Mouse (Mus musculus) forebrain, embryonic 14.5 days (tissue): ENCODE data around the gene Hoxd12. TPM values are rescaled to one million over a fixed set of nuclear protein-coding genes. Genes with fewer than 3 reads are reported as not detected.
A peak's percentile ranks its signal among the peaks of the same experiment; 100 is the strongest.

Source experiments
- ATAC-seq: fragments of 200-750 bp; cut with Nextera tagmentation; 2 replicates; pipeline ENCODE4 v1.8.0; 2017; ENCODE audit warnings: mild to moderate bottlenecking, moderate library complexity
- DNase-seq: peaks from one replicate; pipeline ENCODE4 v3.0.0-alpha.2; 2015; ENCODE audit warnings: low spot score
- H3K27ac ChIP-seq: fragments of 300-500 bp; sonication (generic); 2 replicates; pipeline ENCODE4 v1.5.1; 2014; ENCODE audit warnings: low read depth, mild to moderate bottlenecking, control low read depth, low read length, moderate library complexity
- H3K27me3 ChIP-seq: fragments of 300-500 bp; sonication (generic); replicated peaks from 2 replicates; pipeline ENCODE4 v1.6.1; 2014; ENCODE audit warnings: low read length, control low read depth, mixed read lengths; ENCODE audit not compliant: control insufficient read depth, insufficient read depth
- H3K36me3 ChIP-seq: fragments of 300-500 bp; sonication (generic); 2 replicates; pipeline ENCODE4 v1.6.1; 2014; ENCODE audit warnings: low read length, control low read depth; ENCODE audit not compliant: control insufficient read depth, insufficient read depth
- H3K4me1 ChIP-seq: fragments of 300-500 bp; sonication (generic); 2 replicates; pipeline ENCODE4 v1.6.1; 2014; ENCODE audit warnings: antibody characterized with exemption, low read length, control low read depth; ENCODE audit not compliant: control insufficient read depth, insufficient read depth
- H3K4me2 ChIP-seq: fragments of 300-500 bp; sonication (generic); 2 replicates; pipeline ENCODE4 v1.6.1; 2014; ENCODE audit warnings: mild to moderate bottlenecking, control low read depth, low read length
- H3K4me3 ChIP-seq: fragments of 300-500 bp; sonication (generic); 2 replicates; pipeline ENCODE4 v1.5.1; 2014; ENCODE audit warnings: low read depth, low read length, control low read depth
- H3K9ac ChIP-seq: fragments of 300-500 bp; sonication (generic); 2 replicates; pipeline ENCODE4 v1.6.1; 2014; ENCODE audit warnings: mild to moderate bottlenecking, low read length, control low read depth, moderate library complexity
- H3K9me3 ChIP-seq: fragments of 300-500 bp; sonication (generic); replicated peaks from 2 replicates; pipeline ENCODE4 v1.6.1; 2016; ENCODE audit warnings: low read length, control low read depth, mixed read lengths; ENCODE audit not compliant: control insufficient read depth
- WGBS: fragments of 180-500 bp; shearing (Covaris S2); extraction: QIAGEN DNeasy Blood & Tissue Kit; methylation state at CpG from one replicate; pipeline ENCODE4 v1.1.7; 2014; 5-methylcytosine and 5-hydroxymethylcytosine counted together
- polyA plus RNA-seq: library from polyadenylated mRNA; unstranded; fragments of >200 nt; fragmentation: Nextera tagmentation; extraction: Ambion mirVana; gene quantifications from 2 replicates; pipeline ENCODE4 v1.2.1, GENCODE M21; 2014

Gene Hoxd12
- polyA plus RNA-seq, 1 experiment from 2014 or later: not detected

GRCm38 (mm10) chr2:74678891-74679595, 4.2 kb downstream of the Hoxd12 start, which contains the start of gene Hoxd11:
Hoxd11 (plus strand) TSS chr2:74679557.
- no peak for DNase-seq
- no peak within 1 kb of the TSS for H3K27ac ChIP-seq
- ATAC-seq: no peak
- peaks cover 100% of the 10 kb centered on the region for H3K27me3 ChIP-seq
- no peak within 1 kb of the TSS for H3K4me2 ChIP-seq
- no peaks in the 10 kb centered on the region for H3K4me1 ChIP-seq
- H3K4me3 ChIP-seq: no peak within 1 kb of the TSS
- H3K9me3 ChIP-seq: no peaks in the 10 kb centered on the region
- H3K9ac ChIP-seq: no peak within 1 kb of the TSS
- H3K36me3 ChIP-seq: no peaks in the 10 kb centered on the region
- 2% methylated on average over 15 of the region's 15 CpGs for WGBS

GRCm38 (mm10) chr2:74679596-74679971, 4.8 kb downstream of the Hoxd12 start:
- Histone ChIP-seq H3K4me1 (no peaks in the 10 kb centered on the region), H3K9ac (no peak overlapping the region), H3K9me3 (no peaks in the 10 kb centered on the region), H3K4me3 (no peak overlapping the region), H3K27me3 (peaks cover 100% of the 10 kb centered on the region), H3K36me3 (no peaks in the 10 kb centered on the region), H3K27ac (no peak overlapping the region), H3K4me2 (no peak overlapping the region)
- 2% methylated on average over 24 of the region's 26 CpGs for WGBS
- DNase-seq (no peak), ATAC-seq (no peak)

- Histone ChIP-seq H3K4me2 (no peak overlapping the region), H3K27ac (no peak overlapping the region), H3K27me3 (peaks cover 100% of the 10 kb centered on the region), H3K4me3 (no peak overlapping the region), H3K4me1 (no peaks in the 10 kb centered on the region), H3K36me3 (no peaks in the 10 kb centered on the region), H3K9ac (no peak overlapping the region), H3K9me3 (no peaks in the 10 kb centered on the region)
- no peak for ATAC-seq
- DNase-seq: no peak
- WGBS: under 1% methylated on average over 22 of the region's 23 CpGs
These were observed 5.2 kb downstream of the Hoxd12 start for GRCm38 (mm10) chr2:74679980-74680379.

GRCm38 (mm10) chr2:74680561-74681398, 6.0 kb downstream of the Hoxd12 start:
- Histone ChIP-seq H3K36me3 (no peaks in the 10 kb centered on the region), H3K4me1 (no peaks in the 10 kb centered on the region), H3K4me2 (no peak overlapping the region), H3K9ac (no peak overlapping the region), H3K27ac (no peak overlapping the region), H3K4me3 (no peak overlapping the region), H3K9me3 (no peaks in the 10 kb centered on the region), H3K27me3 (peaks cover 99% of the 10 kb centered on the region)
- no peak for ATAC-seq
- no peak for DNase-seq
- WGBS: 1% methylated on average over 21 of the region's 21 CpGs

GRCm38 (mm10) chr2:74681594-74682531, 7.0 kb downstream of the Hoxd12 start:
- peak; percentile 32; the same call in 1 of the 2 replicates for ATAC-seq
- no peak overlapping the region for H3K4me2 ChIP-seq
- no peak overlapping the region for H3K27ac ChIP-seq
- under 1% methylated on average over 76 of the region's 78 CpGs for WGBS
- DNase-seq: no peak
- no peak overlapping the region; the same call in 1 of the 2 replicates for H3K4me3 ChIP-seq
- peaks cover 94% of the 10 kb centered on the region for H3K27me3 ChIP-seq
- H3K9ac ChIP-seq: no peak overlapping the region
- no peaks in the 10 kb centered on the region for H3K4me1 ChIP-seq
- no peaks in the 10 kb centered on the region for H3K9me3 ChIP-seq
- H3K36me3 ChIP-seq: no peaks in the 10 kb centered on the region

- ATAC-seq (no peak), DNase-seq (no peak)
- Histone ChIP-seq H3K9me3 (no peaks in the 10 kb centered on the region), H3K36me3 (no peaks in the 10 kb centered on the region), H3K27me3 (peaks cover 94% of the 10 kb centered on the region), H3K27ac (no peak overlapping the region), H3K9ac (no peak overlapping the region), H3K4me2 (no peak overlapping the region), H3K4me1 (no peaks in the 10 kb centered on the region), H3K4me3 (no peak overlapping the region)
- 1% methylated on average over 45 of the region's 51 CpGs for WGBS
These were observed 8.0 kb downstream of the Hoxd12 start for GRCm38 (mm10) chr2:74682796-74683195.

- Histone ChIP-seq H3K9ac (no peak overlapping the region), H3K36me3 (no peaks in the 10 kb centered on the region), H3K4me3 (no peak overlapping the region), H3K27ac (no peak overlapping the region), H3K4me2 (no peak overlapping the region), H3K27me3 (peaks cover 94% of the 10 kb centered on the region), H3K4me1 (no peaks in the 10 kb centered on the region), H3K9me3 (no peaks in the 10 kb centered on the region)
- DNase-seq (no peak), ATAC-seq (no peak)
- under 1% methylated on average over 18 of the region's 18 CpGs for WGBS
These were observed 8.7 kb downstream of the Hoxd12 start for GRCm38 (mm10) chr2:74683471-74683951.

GRCm38 (mm10) chr2:74684106-74684505, 9.3 kb downstream of the Hoxd12 start:
- H3K9ac ChIP-seq: no peak overlapping the region
- H3K27me3 ChIP-seq: peaks cover 94% of the 10 kb centered on the region
- ATAC-seq (no peak), DNase-seq (no peak)
- no peak overlapping the region for H3K4me2 ChIP-seq
- H3K9me3 ChIP-seq: no peaks in the 10 kb centered on the region
- no peaks in the 10 kb centered on the region for H3K36me3 ChIP-seq
- 0% methylated on average over 12 of the region's 12 CpGs for WGBS
- H3K4me3 ChIP-seq: no peak overlapping the region
- H3K4me1 ChIP-seq: no peaks in the 10 kb centered on the region
- H3K27ac ChIP-seq: no peak overlapping the region
